Mouse (Mus musculus): ENCODE data around the gene Zfp791.

- no peak for TF ChIP-seq MEF2A (IDR thresholded peaks at IDR 0.05; ENCODE audit: extremely low read depth, insufficient replicate concordance, low read depth, low read length, poor library complexity, severe bottlenecking)
- TF ChIP-seq NELFE (IDR thresholded peaks at IDR 0.05; ENCODE audit: low read depth, low read length), result no peak
- TF ChIP-seq POLR2A (IDR thresholded peaks at IDR 0.05; ENCODE audit: control insufficient read depth in 1 of 2, insufficient read depth in 1 of 2, low read depth in 1 of 2, low read length in 2 of 2, poor library complexity in 1 of 2), result no peak
- no peak for TF ChIP-seq CTCF (IDR thresholded peaks at IDR 0.05 in 2 of 3, conservative IDR thresholded peaks at IDR 0.05 in 1 of 3; ENCODE audit: control insufficient read depth in 1 of 3, insufficient read depth in 1 of 3, low read depth in 2 of 3, low read length in 3 of 3, poor library complexity in 1 of 3, severe bottlenecking in 1 of 3)
- no peak for TF ChIP-seq ZKSCAN1 (IDR thresholded peaks at IDR 0.05; ENCODE audit: low read depth, low read length)
- no peak for TF ChIP-seq ZNF384 (IDR thresholded peaks at IDR 0.05; ENCODE audit: low read depth, low read length)
- no peak for TF ChIP-seq EP300 (IDR thresholded peaks at IDR 0.05; ENCODE audit: low read depth in 1 of 2, low read length in 2 of 2)
- TF ChIP-seq TAL1 (IDR thresholded peaks at IDR 0.05; ENCODE audit: low read length), result no peak
- no peak for TF ChIP-seq MAFK (IDR thresholded peaks at IDR 0.05; ENCODE audit: borderline replicate concordance, low read depth, low read length)
- no peak for TF ChIP-seq POLR2AphosphoS2 (IDR thresholded peaks at IDR 0.05; ENCODE audit: low read length)
Observed at GRCm38 (mm10) chr8:85090856-85091255, 32.0 kb downstream of the Zfp791 start.

Measured in MEL (cell line).